ENCODE assay signal across 27 mouse cellular contexts in the genomic region with DNA sequence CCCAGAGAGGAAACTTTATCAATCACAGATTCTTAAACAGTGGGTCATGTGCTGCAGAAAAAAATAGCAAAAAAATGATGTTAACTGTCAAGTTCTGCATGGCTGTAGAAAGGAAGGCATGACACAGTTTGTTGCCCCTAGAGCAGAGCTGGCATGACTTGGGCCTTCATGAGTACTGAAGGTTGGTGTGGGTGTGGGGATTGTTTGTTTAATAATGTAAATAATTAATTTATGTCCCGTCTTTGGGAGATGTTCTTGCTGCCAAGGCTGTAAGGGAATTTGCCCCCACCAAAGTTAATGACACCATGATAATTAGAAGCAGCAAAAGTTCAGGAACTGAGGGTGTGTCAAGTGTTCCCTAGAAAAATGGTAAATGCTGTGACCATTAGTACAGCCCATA.
DNase-seq lines count a peak whose midpoint lies in the region; ATAC-seq and TF ChIP-seq lines count a peak whose summit lies in the region.
"Had no signal": no experiment of that assay in that cellular context is flagged by ENCODE, and none has a peak within 500 bp of the region (broad histone marks: within the 10 kb centered on the region; RNA-seq: fewer than 3 reads in every experiment).

No protein-coding gene starts in this region.

- no peaks in the 10 kb centered on the region for H3K9me3 ChIP-seq in kidney, embryonic 15.5 days (replicated peaks)
- H3K9me3 ChIP-seq: embryonic facial prominence, embryonic 12.5 days; embryonic facial prominence, embryonic 15.5 days; forebrain, embryonic 12.5 days; forebrain, embryonic 15.5 days; G1E; heart, embryonic 15.5 days had no signal

- TF ChIP-seq CTCF in kidney, adult 2 months (conservative IDR thresholded peaks at IDR 0.05; ENCODE audit: insufficient read depth, insufficient read length, low read depth, low read length), result no peak

- H3K27ac ChIP-seq in kidney, adult 2 months (ENCODE audit: insufficient read depth, low read depth, low read length), result no peak overlapping the region
- no peak overlapping the region for H3K27ac ChIP-seq in kidney, embryonic 15.5 days
- H3K27ac ChIP-seq: embryonic facial prominence, embryonic 12.5 days; embryonic facial prominence, embryonic 15.5 days; forebrain, embryonic 12.5 days; forebrain, embryonic 15.5 days; heart, embryonic 15.5 days; hindbrain, embryonic 14.5 days had no signal

- no peak overlapping the region for H3K4me3 ChIP-seq in kidney, adult 2 months (ENCODE audit: insufficient read depth, low read depth, low read length)
- H3K4me3 ChIP-seq in kidney, embryonic 15.5 days (replicated peaks), result no peak overlapping the region
- H3K4me3 ChIP-seq: embryonic facial prominence, embryonic 12.5 days; embryonic facial prominence, embryonic 15.5 days; forebrain, embryonic 12.5 days; forebrain, embryonic 15.5 days; heart, embryonic 12.5 days; heart, embryonic 15.5 days had no signal

- WGBS in kidney, adult 2 months, result 27% methylated on average over 1 of the region's 1 CpGs
- WGBS in kidney, embryonic 15.5 days, result 45% methylated on average over 1 of the region's 1 CpGs

- 0 out of 2 replicates have a peak, but pooled peaks cover 2% of the 10 kb centered on the region for H3K4me1 ChIP-seq in kidney, adult 2 months (ENCODE audit: control insufficient read depth, insufficient read depth, low read length)
- no peaks in the 10 kb centered on the region for H3K4me1 ChIP-seq in kidney, embryonic 15.5 days
- H3K4me1 ChIP-seq: embryonic facial prominence, embryonic 12.5 days; embryonic facial prominence, embryonic 15.5 days; forebrain, embryonic 12.5 days; forebrain, embryonic 15.5 days; heart, embryonic 12.5 days; heart, embryonic 15.5 days had no signal

- ATAC-seq in kidney, embryonic 15.5 days (replicated peaks; ENCODE audit: low FRiP score), result 0 out of 2 replicates have a peak, but pooled peaks have one; percentile 22
- ATAC-seq: forebrain, embryonic 15.5 days; Patski had no signal

- no peaks in the 10 kb centered on the region for H3K27me3 ChIP-seq in kidney, adult 2 months (replicated peaks; ENCODE audit: control insufficient read depth, insufficient read depth, low read length)
- H3K27me3 ChIP-seq in kidney, embryonic 15.5 days, result no peaks in the 10 kb centered on the region
- H3K27me3 ChIP-seq: CH12.LX; embryonic facial prominence, embryonic 12.5 days; embryonic facial prominence, embryonic 15.5 days; forebrain, embryonic 12.5 days; forebrain, embryonic 15.5 days; heart, embryonic 12.5 days; heart, embryonic 15.5 days; Patski had no signal

- DNase-seq in kidney, adult 11 months, result peak; percentile 83
- no peak for DNase-seq in kidney, postnatal 4 days
- peak; percentile 96 for DNase-seq in kidney, adult 2 months
- peak; percentile 74 for DNase-seq in kidney, postnatal 14 days
- no peak for DNase-seq in right cerebral cortex, postnatal 14 days
- DNase-seq in cerebellum, adult 18-20 months, result no peak
- DNase-seq in yolk sac, embryonic 10.5 days (ENCODE audit: low spot score), result no peak
- DNase-seq: adrenal gland, postnatal 10 days; adrenal gland, postnatal 36 days; cerebellum, adult 2 months; cerebellum, adult 9-11 months; cerebellum, postnatal 25 days; gastrocnemius, postnatal 25 days; heart, adult 18-20 months; heart, postnatal 10 days; heart, postnatal 4 days had no signal

- no peak overlapping the region for H3K4me2 ChIP-seq in kidney, embryonic 15.5 days
- H3K4me2 ChIP-seq: embryonic facial prominence, embryonic 12.5 days; embryonic facial prominence, embryonic 15.5 days; forebrain, embryonic 12.5 days; forebrain, embryonic 15.5 days; heart, embryonic 12.5 days; heart, embryonic 15.5 days; hindbrain, embryonic 14.5 days had no signal

- H3K9ac ChIP-seq in kidney, embryonic 15.5 days, result no peak overlapping the region
- H3K9ac ChIP-seq: embryonic facial prominence, embryonic 12.5 days; embryonic facial prominence, embryonic 15.5 days; forebrain, embryonic 12.5 days; forebrain, embryonic 15.5 days; heart, embryonic 12.5 days; heart, embryonic 15.5 days; hindbrain, embryonic 14.5 days had no signal

- no peak for TF ChIP-seq POLR2A in kidney, adult 2 months (IDR thresholded peaks at IDR 0.05; ENCODE audit: low read depth, low read length)

- no peaks in the 10 kb centered on the region for H3K36me3 ChIP-seq in kidney, adult 2 months (ENCODE audit: control insufficient read depth, insufficient read depth, low read length)
- no peaks in the 10 kb centered on the region for H3K36me3 ChIP-seq in kidney, embryonic 15.5 days
- H3K36me3 ChIP-seq: embryonic facial prominence, embryonic 12.5 days; embryonic facial prominence, embryonic 15.5 days; forebrain, embryonic 12.5 days; forebrain, embryonic 15.5 days; G1E; heart, embryonic 12.5 days; heart, embryonic 15.5 days had no signal

Comparison
In these comparisons a context has a peak if more than half of its experiments do, and no peak if none do; other contexts are left out.
1. DNase-seq: peak in kidney, adult 11 months (single experiment), kidney, adult 2 months (single experiment) and kidney, postnatal 14 days (single experiment); none in kidney, postnatal 4 days (0 of 2), right cerebral cortex, postnatal 14 days (single experiment), cerebellum, adult 18-20 months (0 of 2) and yolk sac, embryonic 10.5 days (single experiment).